Mouse (Mus musculus) embryonic facial prominence, embryonic 12.5 days (tissue): ENCODE data around the gene Dclk2. TPM values are rescaled to one million over a fixed set of nuclear protein-coding genes. Genes with fewer than 3 reads are reported as not detected.

Source experiments
- ATAC-seq: fragments of 200-750 bp; cut with Nextera tagmentation; 2 replicates; pipeline ENCODE4 v1.8.0; 2017; ENCODE audit not compliant: insufficient number of reproducible peaks, insufficient read depth, low FRiP score, low TSS enrichment
- H3K27ac ChIP-seq: fragments of 300-500 bp; sonication (generic); 2 replicates; pipeline ENCODE4 v1.5.1; 2016; ENCODE audit warnings: mild to moderate bottlenecking
- H3K27me3 ChIP-seq: fragments of 300-500 bp; sonication (generic); 2 replicates; pipeline ENCODE4 v1.6.1; 2016; ENCODE audit warnings: mild to moderate bottlenecking, moderate library complexity
- H3K36me3 ChIP-seq: fragments of 300-500 bp; sonication (generic); 2 replicates; pipeline ENCODE4 v1.6.1; 2016; ENCODE audit warnings: mild to moderate bottlenecking
- H3K4me1 ChIP-seq: fragments of 300-500 bp; sonication (generic); 2 replicates; pipeline ENCODE4 v1.6.1; 2016
- H3K4me2 ChIP-seq: fragments of 300-500 bp; sonication (generic); replicated peaks from 2 replicates; pipeline ENCODE4 v1.6.1; 2016; ENCODE audit warnings: mild to moderate bottlenecking, moderate library complexity
- H3K4me3 ChIP-seq: fragments of 300-500 bp; sonication (generic); 2 replicates; pipeline ENCODE4 v1.5.1; 2016; ENCODE audit warnings: mild to moderate bottlenecking
- H3K9ac ChIP-seq: fragments of 300-500 bp; sonication (generic); 2 replicates; pipeline ENCODE4 v1.6.1; 2016; ENCODE audit warnings: mild to moderate bottlenecking, moderate library complexity
- H3K9me3 ChIP-seq: fragments of 300-500 bp; sonication (generic); 2 replicates; pipeline ENCODE4 v1.6.1; 2016; ENCODE audit warnings: mild to moderate bottlenecking, moderate library complexity
- WGBS: fragments of 180-500 bp; shearing (Covaris S2); methylation state at CpG from one replicate; pipeline ENCODE4 v1.1.7; 2016; 5-methylcytosine and 5-hydroxymethylcytosine counted together
- polyA plus RNA-seq: library from polyadenylated mRNA; unstranded; fragments of >200 nt; fragmentation: Nextera tagmentation; extraction: Ambion mirVana; gene quantifications from 2 replicates; pipeline ENCODE4 v1.2.1, GENCODE M21; 2016

Dclk2 gene
- polyA plus RNA-seq, result 22.2 TPM in 2 replicates

GRCm38 (mm10) chr3:86920343-86921083 is at the start of gene Dclk2:
TSS of gene Dclk2 (minus strand) at chr3:86920852.
- peak within 1 kb of the TSS; percentile 72 for H3K27ac ChIP-seq
- H3K9ac ChIP-seq, result peak within 1 kb of the TSS; percentile 83
- peak within 1 kb of the TSS; percentile 79 for H3K4me3 ChIP-seq
- peak within 1 kb of the TSS; percentile 94 for H3K4me2 ChIP-seq
- no peaks in the 10 kb centered on the region for H3K9me3 ChIP-seq
- peak; percentile 87 for ATAC-seq
- peaks cover 12% of the 10 kb centered on the region for H3K27me3 ChIP-seq
- H3K4me1 ChIP-seq, result 0 out of 2 replicates have a peak, but pooled peaks cover 3% of the 10 kb centered on the region
- WGBS, result under 1% methylated on average over 82 of the region's 91 CpGs
- H3K36me3 ChIP-seq, result no peaks in the 10 kb centered on the region

DNA sequence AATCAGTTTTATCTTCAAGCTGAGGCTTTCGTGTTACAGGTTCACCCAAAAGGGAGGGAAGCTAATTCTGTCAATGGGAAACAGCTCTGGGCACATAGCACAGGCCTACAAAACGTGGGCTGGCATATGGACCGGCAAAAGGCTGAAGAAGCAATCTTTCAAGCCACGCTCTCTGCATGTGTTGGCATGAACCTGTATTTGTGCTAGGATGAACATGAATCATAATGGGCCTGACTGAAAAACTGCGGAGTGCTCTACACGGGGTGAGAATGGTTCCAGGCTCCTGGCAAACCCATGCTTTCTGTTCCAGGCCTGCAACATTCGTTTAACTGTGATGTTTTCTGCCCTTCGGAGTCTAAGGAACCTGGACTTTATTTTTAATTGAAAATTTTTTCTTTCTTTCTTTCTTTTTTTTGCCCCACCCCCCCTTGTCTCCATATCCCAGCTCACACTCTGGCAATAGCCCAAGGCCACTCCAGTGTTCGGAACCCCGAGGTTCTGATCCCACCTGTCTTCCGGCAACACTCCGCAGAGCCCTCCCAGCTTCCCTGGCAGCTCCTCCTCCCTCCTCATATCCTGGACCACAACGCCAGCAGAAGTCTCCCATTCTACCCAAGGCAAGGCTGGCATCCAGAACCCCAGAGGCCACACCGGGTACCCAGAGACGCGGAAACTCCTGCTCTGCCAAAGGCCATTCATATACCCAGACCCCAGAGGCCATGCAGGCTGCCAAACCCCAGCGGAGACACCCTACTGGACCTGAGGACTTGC is 42.2 kb upstream of the Dclk2 start:
- H3K4me2 ChIP-seq, result no peak overlapping the region

DNA sequence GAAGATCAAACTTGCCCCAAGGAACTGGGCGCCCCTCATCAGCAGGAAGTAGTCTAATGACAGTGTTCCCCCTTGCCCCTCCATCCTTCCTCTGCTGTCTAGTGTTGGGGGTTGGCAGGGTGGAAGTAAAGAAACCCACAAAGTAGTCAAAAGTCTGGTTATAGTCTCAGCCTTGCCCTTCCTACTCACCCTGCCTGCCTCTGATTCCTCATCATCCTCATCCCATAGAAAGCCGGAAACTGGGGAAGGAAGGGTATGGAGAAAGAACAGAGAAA is 40.7 kb upstream of the Dclk2 start:
- ATAC-seq, result no peak
- H3K27ac ChIP-seq, result no peak overlapping the region
- no peak overlapping the region for H3K9ac ChIP-seq
- WGBS, result 92% methylated on average over 2 of the region's 2 CpGs
- no peaks in the 10 kb centered on the region for H3K27me3 ChIP-seq
- H3K4me1 ChIP-seq, result no peaks in the 10 kb centered on the region
- H3K4me2 ChIP-seq, result no peak overlapping the region
- H3K36me3 ChIP-seq, result no peaks in the 10 kb centered on the region
- no peak overlapping the region for H3K4me3 ChIP-seq
- no peaks in the 10 kb centered on the region for H3K9me3 ChIP-seq

More for the DNA sequence above, 42.2 kb upstream of the Dclk2 start:
- no peaks in the 10 kb centered on the region for H3K36me3 ChIP-seq
- no peak overlapping the region for H3K4me3 ChIP-seq
- no peak for ATAC-seq
- H3K4me1 ChIP-seq, result no peaks in the 10 kb centered on the region
- H3K9me3 ChIP-seq, result no peaks in the 10 kb centered on the region
- H3K27me3 ChIP-seq, result no peaks in the 10 kb centered on the region
- H3K9ac ChIP-seq, result no peak overlapping the region
- 83% methylated on average over 17 of the region's 17 CpGs for WGBS
- H3K27ac ChIP-seq, result no peak overlapping the region

GRCm38 (mm10) chr3:86960656-86961394 is 40.2 kb upstream of the Dclk2 start:
- Histone ChIP-seq H3K4me1 (no peaks in the 10 kb centered on the region), H3K27ac (no peak overlapping the region), H3K4me2 (no peak overlapping the region), H3K36me3 (no peaks in the 10 kb centered on the region), H3K9ac (no peak overlapping the region), H3K9me3 (no peaks in the 10 kb centered on the region), H3K4me3 (no peak overlapping the region), H3K27me3 (no peaks in the 10 kb centered on the region)
- no peak for ATAC-seq
- WGBS, result 87% methylated on average over 17 of the region's 17 CpGs

- H3K27ac ChIP-seq, result no peak overlapping the region
- no peaks in the 10 kb centered on the region for H3K4me1 ChIP-seq
- WGBS, result 91% methylated on average over 7 of the region's 7 CpGs
- no peaks in the 10 kb centered on the region for H3K9me3 ChIP-seq
- no peak overlapping the region for H3K4me3 ChIP-seq
- H3K9ac ChIP-seq, result no peak overlapping the region
- ATAC-seq, result no peak
- H3K36me3 ChIP-seq, result no peaks in the 10 kb centered on the region
- no peaks in the 10 kb centered on the region for H3K27me3 ChIP-seq
- no peak overlapping the region for H3K4me2 ChIP-seq
These were observed 38.4 kb upstream of the Dclk2 start for GRCm38 (mm10) chr3:86959088-86959487.

- Histone ChIP-seq H3K9ac (no peak overlapping the region), H3K4me2 (no peak overlapping the region), H3K27me3 (no peaks in the 10 kb centered on the region), H3K27ac (no peak overlapping the region), H3K36me3 (no peaks in the 10 kb centered on the region), H3K9me3 (0 out of 2 replicates have a peak, but pooled peaks cover 3% of the 10 kb centered on the region), H3K4me1 (no peaks in the 10 kb centered on the region), H3K4me3 (no peak overlapping the region)
- WGBS, result 17% methylated on average over 4 of the region's 4 CpGs
- no peak for ATAC-seq
These were observed 34.7 kb upstream of the Dclk2 start for GRCm38 (mm10) chr3:86955376-86955775.

- Histone ChIP-seq H3K4me2 (no peak overlapping the region), H3K4me1 (no peaks in the 10 kb centered on the region), H3K4me3 (no peak overlapping the region), H3K27ac (no peak overlapping the region), H3K36me3 (no peaks in the 10 kb centered on the region), H3K9me3 (0 out of 2 replicates have a peak, but pooled peaks cover 3% of the 10 kb centered on the region), H3K27me3 (no peaks in the 10 kb centered on the region), H3K9ac (no peak overlapping the region)
- 27% methylated on average over 1 of the region's 1 CpGs for WGBS
- no peak for ATAC-seq
These were observed 33.9 kb upstream of the Dclk2 start for GRCm38 (mm10) chr3:86954521-86954920.

DNA sequence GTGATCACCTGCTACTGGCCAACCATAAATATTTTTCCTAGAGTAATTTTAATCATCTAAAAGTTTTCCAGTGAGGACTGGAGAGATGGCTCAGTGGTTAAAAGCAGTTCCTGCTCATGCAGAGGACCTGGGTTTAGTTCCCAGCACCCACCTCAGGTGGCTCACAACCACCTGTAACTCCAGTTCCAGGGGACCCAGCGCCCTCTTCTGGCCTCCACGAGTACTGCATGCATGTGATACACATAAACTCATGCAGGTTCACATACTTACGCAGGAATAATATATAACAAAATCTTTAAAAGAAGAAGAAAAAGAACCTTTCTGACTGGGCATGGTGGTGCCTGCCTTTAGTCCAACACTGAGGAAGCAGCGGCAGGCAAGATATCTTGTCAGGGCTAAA is 33.2 kb upstream of the Dclk2 start:
- 0 out of 2 replicates have a peak, but pooled peaks cover 3% of the 10 kb centered on the region for H3K9me3 ChIP-seq
- 83% methylated on average over 4 of the region's 4 CpGs for WGBS
- ATAC-seq, result no peak
- H3K36me3 ChIP-seq, result no peaks in the 10 kb centered on the region
- no peaks in the 10 kb centered on the region for H3K4me1 ChIP-seq
- H3K9ac ChIP-seq, result no peak overlapping the region
- H3K27ac ChIP-seq, result no peak overlapping the region
- no peak overlapping the region for H3K4me3 ChIP-seq
- no peak overlapping the region for H3K4me2 ChIP-seq
- no peaks in the 10 kb centered on the region for H3K27me3 ChIP-seq

DNA sequence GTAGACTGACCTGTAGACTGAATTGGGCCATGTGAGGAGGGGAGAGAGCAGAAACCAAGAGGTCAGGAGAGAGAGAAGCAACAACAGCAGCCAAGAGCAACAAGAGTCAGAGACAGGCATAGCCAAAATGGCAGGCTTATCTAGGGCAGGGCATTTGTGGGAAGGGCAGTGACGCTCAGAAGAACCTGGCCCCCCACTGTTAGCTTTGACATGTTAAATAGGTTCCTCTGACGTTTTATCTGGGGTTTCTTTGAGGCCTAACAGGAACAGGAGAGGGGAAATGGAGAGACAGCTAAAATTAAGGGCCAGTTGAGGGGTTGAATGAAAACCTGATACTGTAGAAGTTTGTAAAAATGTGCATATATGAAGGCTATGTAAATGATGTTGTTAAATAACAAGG is 30.0 kb upstream of the Dclk2 start:
- Histone ChIP-seq H3K4me3 (no peak overlapping the region), H3K9me3 (0 out of 2 replicates have a peak, but pooled peaks cover 3% of the 10 kb centered on the region), H3K27ac (no peak overlapping the region), H3K27me3 (no peaks in the 10 kb centered on the region), H3K4me2 (no peak overlapping the region), H3K4me1 (no peaks in the 10 kb centered on the region), H3K36me3 (no peaks in the 10 kb centered on the region), H3K9ac (no peak overlapping the region)
- ATAC-seq, result no peak
- WGBS, result 27% methylated on average over 2 of the region's 2 CpGs

DNA sequence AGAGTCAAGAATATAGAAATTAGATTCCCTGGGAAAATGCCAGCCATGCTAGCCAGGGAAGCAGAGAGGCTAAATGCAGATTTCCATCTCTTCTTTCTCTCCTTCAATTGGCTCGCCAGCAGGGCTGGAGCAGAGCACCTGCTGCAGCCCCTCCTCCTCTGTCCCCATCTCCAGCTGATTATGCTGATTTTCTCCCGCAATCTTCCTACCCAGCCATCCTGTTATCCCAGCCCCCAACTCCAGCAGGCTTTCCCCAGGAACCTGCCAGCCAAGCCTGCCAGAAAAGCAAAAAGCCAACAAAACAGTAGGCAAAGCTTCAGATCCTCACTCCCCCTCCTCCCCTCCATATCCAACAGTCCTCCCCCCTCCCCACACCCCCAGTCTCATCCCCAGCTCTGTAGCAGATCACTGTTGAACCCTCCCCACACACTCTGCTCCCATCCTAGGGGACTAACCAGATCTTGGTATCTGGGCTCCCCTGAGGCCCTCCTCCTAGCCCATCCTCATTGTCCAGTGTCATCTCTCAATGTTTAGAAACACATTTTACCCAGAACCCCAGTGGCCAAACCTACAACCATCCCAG is 15.7 kb upstream of the Dclk2 start:
- Histone ChIP-seq H3K4me3 (no peak overlapping the region), H3K4me2 (no peak overlapping the region), H3K9me3 (no peaks in the 10 kb centered on the region), H3K9ac (no peak overlapping the region), H3K36me3 (no peaks in the 10 kb centered on the region), H3K27me3 (no peaks in the 10 kb centered on the region), H3K4me1 (no peaks in the 10 kb centered on the region), H3K27ac (no peak overlapping the region)
- WGBS, result 30% methylated on average over 2 of the region's 2 CpGs
- ATAC-seq, result no peak

GRCm38 (mm10) chr3:86933446-86933845 is 12.8 kb upstream of the Dclk2 start:
- Histone ChIP-seq H3K27me3 (no peaks in the 10 kb centered on the region), H3K36me3 (no peaks in the 10 kb centered on the region), H3K4me3 (no peak overlapping the region), H3K9ac (no peak overlapping the region), H3K27ac (no peak overlapping the region), H3K4me1 (no peaks in the 10 kb centered on the region), H3K4me2 (no peak overlapping the region), H3K9me3 (no peaks in the 10 kb centered on the region)
- ATAC-seq, result no peak
- 83% methylated on average over 7 of the region's 7 CpGs for WGBS
